Mouse (Mus musculus): ENCODE measurements around the gene Polr1a.

Gene Polr1a

GRCm38 (mm10) chr6:71999917-72000512 is 91.2 kb downstream of the Polr1a start:
- DNase-seq (ENCODE audit: low spot score): no peak

DNA sequence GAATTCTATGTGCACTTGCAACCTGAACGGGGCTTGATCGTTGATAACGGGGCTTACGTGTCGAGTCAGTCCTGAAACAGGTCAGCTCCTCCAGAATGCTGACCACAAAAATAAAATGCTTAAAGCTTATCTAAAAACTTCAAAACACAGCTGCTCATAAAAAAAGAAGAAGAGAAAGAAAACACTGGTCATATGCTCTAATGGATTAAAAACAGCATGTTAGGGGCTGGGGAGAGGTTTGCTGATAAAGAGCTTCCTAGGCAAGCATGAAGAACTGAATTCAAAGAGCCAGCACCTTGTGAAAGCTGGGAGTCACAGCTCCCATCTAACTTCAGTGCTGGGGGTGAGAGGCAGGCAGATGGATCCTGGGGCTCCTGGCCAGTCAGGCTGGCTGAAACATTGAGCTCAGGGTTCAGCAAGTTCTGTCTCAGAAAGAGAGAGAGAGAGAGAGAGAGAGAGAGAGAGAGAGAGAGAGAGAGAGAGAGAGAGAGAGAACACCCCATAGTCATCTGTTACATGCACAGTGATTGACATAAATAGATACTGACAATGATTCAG is 92.4 kb downstream of the Polr1a start:
- no peak for DNase-seq (ENCODE audit: low spot score)

DNA sequence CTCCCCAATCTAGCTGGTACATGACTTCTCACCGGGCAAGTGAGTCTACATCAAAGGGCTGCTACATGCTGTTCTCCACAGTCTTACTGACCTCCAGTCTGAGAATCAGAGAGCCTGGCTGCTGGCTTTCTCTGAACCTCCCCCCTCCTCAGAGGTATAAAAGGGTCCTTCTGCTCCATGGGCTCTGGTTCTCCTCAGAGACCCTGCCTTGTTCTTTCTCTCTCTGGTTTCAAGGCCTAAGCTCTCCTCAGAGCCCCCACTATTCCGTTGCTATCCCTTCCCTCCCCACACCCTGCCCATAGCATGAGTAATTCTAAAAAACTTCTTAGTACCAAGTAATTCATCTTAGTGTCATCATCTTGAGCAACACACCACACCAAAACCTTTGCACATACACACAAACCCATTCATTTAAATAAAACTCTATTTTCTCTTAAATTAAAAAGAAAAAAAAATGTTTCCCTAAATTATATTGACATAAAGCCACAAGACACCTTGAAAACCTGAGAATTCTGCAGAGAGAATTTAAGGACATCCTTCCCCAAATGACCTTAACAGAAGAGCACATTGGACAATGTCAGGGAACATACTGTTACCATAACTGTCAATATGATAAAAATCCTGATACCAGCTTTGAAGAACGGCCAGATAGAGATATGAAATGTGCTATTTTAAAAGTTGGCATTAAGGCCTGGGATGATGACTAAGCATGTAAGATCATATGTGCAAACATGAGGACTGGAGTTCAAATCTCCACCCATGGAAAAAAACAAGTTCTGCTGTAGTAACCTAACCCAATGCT is 98.8 kb downstream of the Polr1a start:
- DNase-seq (ENCODE audit: low spot score): no peak

- DNase-seq (ENCODE audit: low spot score): no peak
These were observed 99.4 kb downstream of the Polr1a start for GRCm38 (mm10) chr6:72008213-72008655.

DNA sequence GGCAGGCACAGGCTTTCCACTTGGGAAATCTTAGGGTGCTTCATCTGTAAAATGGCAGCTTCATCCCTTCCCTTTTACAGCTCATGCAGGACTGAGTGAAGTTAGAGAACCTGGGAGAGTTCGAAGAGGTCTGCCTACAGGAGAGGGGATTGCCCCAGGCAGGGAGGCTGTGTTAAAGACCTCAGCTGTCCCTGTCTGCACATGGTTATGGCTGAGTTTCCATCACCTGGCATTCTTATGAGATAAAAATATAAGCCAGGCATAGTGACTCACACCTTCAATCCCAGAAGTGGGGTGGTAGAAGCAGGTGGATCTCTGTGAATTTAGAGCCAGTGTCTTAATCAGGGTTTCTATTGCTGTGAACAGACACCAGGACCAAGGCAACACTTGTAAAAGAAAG is 100.6 kb downstream of the Polr1a start:
- no peak for DNase-seq (ENCODE audit: low spot score)

DNA sequence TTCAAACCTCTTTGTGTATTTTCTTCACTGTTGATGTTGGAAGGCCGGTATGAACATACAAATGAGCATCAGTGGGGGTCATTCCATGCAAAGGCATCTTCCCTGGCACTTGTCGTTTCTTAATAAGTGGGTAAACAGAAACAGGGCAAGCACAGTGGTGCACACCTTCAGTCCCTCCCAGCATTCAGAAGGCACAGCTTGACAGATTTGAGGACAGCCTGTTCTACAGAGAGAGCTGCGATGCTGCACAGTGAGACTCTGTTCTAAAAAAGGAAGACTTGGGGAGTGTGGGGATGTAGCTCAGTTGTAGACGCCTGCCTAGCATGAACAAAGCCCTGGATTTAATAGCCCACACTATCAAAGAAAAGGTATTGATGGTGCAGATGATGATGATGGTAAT is 105.2 kb downstream of the Polr1a start:
- no peak for DNase-seq (ENCODE audit: low spot score)

DNA sequence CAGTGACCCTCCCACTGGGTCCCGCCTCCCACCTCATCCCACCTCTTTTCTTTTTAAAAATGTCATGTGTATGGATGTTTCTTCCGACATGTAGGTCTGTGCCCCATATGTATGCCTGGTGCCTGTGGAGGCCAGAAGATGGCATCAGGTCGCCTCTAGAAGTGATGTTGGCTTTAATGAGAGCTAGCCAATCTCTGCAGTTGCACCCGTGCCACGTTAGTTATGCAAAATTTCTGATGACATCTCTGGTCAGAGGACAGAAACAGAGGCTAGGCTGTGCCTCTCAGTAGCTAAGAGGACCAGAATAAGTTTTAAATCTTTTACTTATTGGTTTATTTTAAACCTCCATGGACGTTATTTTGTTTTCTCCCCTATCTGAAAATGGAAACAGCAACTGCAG is 109.2 kb downstream of the Polr1a start:
- no peak for DNase-seq (ENCODE audit: low spot score)

DNA sequence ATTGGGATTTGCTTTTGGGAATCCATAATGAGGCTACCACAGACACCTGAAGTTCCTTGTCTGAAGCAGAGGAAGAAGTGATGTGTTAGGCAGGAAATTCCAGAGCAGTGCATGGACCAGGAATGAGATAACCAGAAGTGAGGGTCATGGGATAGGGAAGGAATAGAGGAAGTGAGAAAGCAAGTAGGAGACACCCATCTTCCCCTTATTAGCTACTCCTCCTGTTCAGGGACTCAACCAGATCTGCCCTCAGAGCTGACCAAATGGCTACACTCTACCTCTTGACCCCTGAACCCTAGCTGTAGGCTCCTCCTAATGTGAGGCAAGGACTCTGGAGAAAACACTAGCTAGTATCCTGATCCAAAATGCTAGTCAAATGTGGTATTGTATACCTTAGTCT is 116.6 kb downstream of the Polr1a start:
- DNase-seq (ENCODE audit: low spot score): no peak

DNA sequence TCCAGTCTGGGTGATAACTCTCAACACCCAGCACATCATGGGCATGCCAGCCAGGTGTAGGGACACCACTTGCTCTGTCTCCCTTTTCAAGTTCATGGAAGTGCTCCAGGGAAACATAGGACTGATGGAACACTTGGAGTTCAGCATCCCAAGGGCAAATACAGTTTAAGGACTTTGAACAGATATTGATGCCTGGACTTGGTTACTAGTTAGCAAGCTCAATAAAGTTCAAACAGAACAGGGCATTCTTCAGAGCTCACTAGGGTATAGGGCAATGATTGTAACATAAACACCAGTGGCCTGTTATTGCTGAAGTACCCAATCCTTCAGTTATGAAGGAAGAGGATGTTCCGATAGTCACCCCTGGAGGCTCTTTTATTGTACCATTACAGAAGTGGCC is 119.2 kb downstream of the Polr1a start:
- no peak for DNase-seq (ENCODE audit: low spot score)

GRCm38 (mm10) chr6:72029674-72030073 is 120.8 kb downstream of the Polr1a start:
- no peak for DNase-seq (ENCODE audit: low spot score)
